Mouse (Mus musculus): ENCODE data around the gene Mpv17l.

GRCm38 (mm10) chr16:13883094-13883774 lies 19.7 kb upstream of the Mpv17l start:
- TF ChIP-seq POLR2A (IDR thresholded peaks at IDR 0.05; ENCODE audit: insufficient read length, low read depth) (no peak), CEBPB (IDR thresholded peaks at IDR 0.05; ENCODE audit: insufficient read depth, poor library complexity, severe bottlenecking) (no peak), E2F4 (IDR thresholded peaks at IDR 0.05; ENCODE audit: insufficient read depth) (no peak), POLR2AphosphoS2 (IDR thresholded peaks at IDR 0.05; ENCODE audit: insufficient read length, low read depth) (no peak), MYOG (IDR thresholded peaks at IDR 0.05; ENCODE audit: control insufficient read depth in 1 of 3, insufficient read depth in 1 of 3, insufficient read length in 2 of 3, low read depth in 2 of 3) (no peak), MAX (IDR thresholded peaks at IDR 0.05; ENCODE audit: low read depth) (no peak), TCF12 (IDR thresholded peaks at IDR 0.05; ENCODE audit: insufficient read depth, poor library complexity, severe bottlenecking) (no peak), USF1 (IDR thresholded peaks at IDR 0.05; ENCODE audit: low read depth) (no peak), REST (IDR thresholded peaks at IDR 0.05; ENCODE audit: insufficient read depth, insufficient read length) (no peak), MYOD1 (IDR thresholded peaks at IDR 0.05; ENCODE audit: control insufficient read depth in 1 of 3, insufficient read length in 2 of 3, low read depth in 2 of 3) (no peak)

Measured in myocyte (in vitro differentiated cells).